Mouse (Mus musculus): ENCODE results near the gene Rxfp1. TPM values are rescaled to one million over a fixed set of nuclear protein-coding genes. Genes with fewer than 3 reads are reported as not detected.

Rxfp1 gene
- not detected for polyA plus RNA-seq (2017; shearing (Covaris generic))

DNA sequence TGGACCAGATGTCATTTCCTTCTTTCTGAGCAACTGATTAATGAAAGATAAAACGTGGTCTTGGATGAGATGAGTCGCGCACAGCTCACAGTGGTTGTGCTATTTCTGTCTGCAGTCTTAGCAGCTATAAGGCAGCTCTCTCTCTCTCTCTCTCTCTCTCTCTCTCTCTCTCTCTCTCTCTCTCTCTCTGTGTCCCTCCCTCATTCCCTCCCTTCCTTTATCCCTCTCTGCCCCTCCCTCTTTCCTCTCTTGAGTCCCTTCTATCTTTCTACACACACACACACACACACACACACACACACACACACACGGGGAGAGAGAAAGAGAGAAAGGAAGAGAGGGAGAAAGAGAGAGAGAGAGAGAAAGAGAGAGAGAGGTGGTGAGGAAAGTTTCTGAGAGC is at the start of gene Rxfp1:
Rxfp1 (minus strand) TSS at position 101 of the 400 bp plus-strand sequence.

DNA sequence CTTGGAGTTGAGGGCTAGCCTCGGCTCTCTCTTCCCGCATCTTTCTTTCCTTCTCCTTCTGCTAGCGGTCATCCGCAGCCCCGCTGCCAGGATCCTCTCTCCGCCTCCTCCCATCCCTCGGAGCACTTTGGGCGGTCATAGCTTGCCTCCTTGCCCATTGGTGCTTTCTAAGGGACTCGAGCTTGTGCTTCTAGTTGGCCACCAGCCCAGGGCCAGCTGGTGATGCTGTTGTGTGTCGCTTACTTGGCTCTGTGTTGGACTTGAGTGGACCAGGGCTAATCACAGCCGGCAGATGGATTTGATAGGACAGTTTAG is 108.3 kb downstream of the Rxfp1 start, which contains the start of gene Etfdh:
Etfdh (minus strand) TSS at position 85 of the 315 bp plus-strand sequence.

GRCm38 (mm10) chr3:79628561-79629415 is 108.9 kb downstream of the Rxfp1 start, which contains the start of gene 4930579G24Rik:
Gene 4930579G24Rik, plus strand, starts transcription at chr3:79629079.

Other genes starting within 250 kb of the Rxfp1 start
- gene Fnip2, start 170.1 kb downstream of the Rxfp1 start, polyA plus RNA-seq (2017; shearing (Covaris generic)): 0.49 TPM
- gene Ppid, start 146.5 kb downstream of the Rxfp1 start, polyA plus RNA-seq (2017; shearing (Covaris generic)): 76.4 TPM
- gene 4930579G24Rik, start 108.8 kb downstream of the Rxfp1 start, polyA plus RNA-seq (2017; shearing (Covaris generic)): 3.3 TPM
- 50.7 TPM for gene Etfdh, start 108.4 kb downstream of the Rxfp1 start, polyA plus RNA-seq (2017; shearing (Covaris generic))
- 0.40 TPM for gene Tmem144, start 114.9 kb upstream of the Rxfp1 start, polyA plus RNA-seq (2017; shearing (Covaris generic))
- 0.45 TPM for gene Fam198b, start 146.7 kb upstream of the Rxfp1 start, polyA plus RNA-seq (2017; shearing (Covaris generic))

Data from effector memory CD4-positive, alpha-beta T cell, adult 7 months (primary cell).